Mouse (Mus musculus) kidney, adult 2 months (tissue): ENCODE measurements around the gene Ring1. TPM values are rescaled to one million over a fixed set of nuclear protein-coding genes. Genes with fewer than 3 reads are reported as not detected.

Experiments
- DNase-seq: peaks from one replicate; pipeline ENCODE4 v3.0.0; 2021
- H3K27ac ChIP-seq: fragments of 200-500 bp; 2 replicates; pipeline ENCODE4 v1.5.1; 2012; ENCODE audit warnings: low read depth, low read length, control low read depth, inconsistent platforms; ENCODE audit not compliant: insufficient read depth
- H3K27me3 ChIP-seq: fragments of 200-500 bp; replicated peaks from 2 replicates; pipeline ENCODE4 v1.6.1; 2012; ENCODE audit warnings: mild to moderate bottlenecking, moderate library complexity, low read length, inconsistent platforms; ENCODE audit not compliant: control insufficient read depth, insufficient read depth
- H3K36me3 ChIP-seq: fragments of 200-500 bp; 2 replicates; pipeline ENCODE4 v1.6.1; 2012; ENCODE audit warnings: mild to moderate bottlenecking, moderate library complexity, low read length, inconsistent platforms; ENCODE audit not compliant: control insufficient read depth, insufficient read depth
- H3K4me1 ChIP-seq: fragments of 200-500 bp; 2 replicates; pipeline ENCODE4 v1.6.1; 2011; ENCODE audit warnings: low read length; ENCODE audit not compliant: control insufficient read depth, insufficient read depth
- H3K4me3 ChIP-seq: fragments of 200-500 bp; 2 replicates; pipeline ENCODE4 v1.5.1; 2011; ENCODE audit warnings: mild to moderate bottlenecking, low read depth, low read length, control low read depth; ENCODE audit not compliant: insufficient read depth
- CTCF ChIP-seq: fragments of 200-500 bp; conservative IDR thresholded peaks from 2 replicates; pipeline ENCODE4 v1.5.1; 2011; ENCODE audit warnings: low read depth, mild to moderate bottlenecking, control low read depth, low read length, moderate library complexity, mixed read lengths; ENCODE audit not compliant: insufficient read depth, insufficient read length
- POLR2A ChIP-seq: fragments of 200-500 bp; IDR thresholded peaks from one replicate; pipeline ENCODE4 v1.6.1; 2011; ENCODE audit warnings: low read depth, low read length, control low read depth
- WGBS: fragments of 180-500 bp; shearing (Covaris S2); methylation state at CpG from one replicate; pipeline ENCODE4 v1.1.7; 2018; 5-methylcytosine and 5-hydroxymethylcytosine counted together
- polyA plus RNA-seq: library from polyadenylated mRNA; depleted of rRNA; stranded (reverse); fragments of >200 nt; gene quantifications from 2 replicates; pipeline ENCODE4 v1.2.3, GENCODE M21; 2012

Gene Ring1
- polyA plus RNA-seq, 1 experiment, result 30.4 TPM

GRCm38 (mm10) chr17:34028501-34029149 is 4.1 kb upstream of the Ring1 start:
- H3K4me1 ChIP-seq, result peaks cover 28% of the 10 kb centered on the region
- TF ChIP-seq CTCF (no peak), POLR2A (no peak)
- H3K27me3 ChIP-seq, result no peaks in the 10 kb centered on the region
- 80% methylated on average over 17 of the region's 17 CpGs for WGBS
- H3K4me3 ChIP-seq, result no peak overlapping the region
- DNase-seq, result no peak
- no peaks in the 10 kb centered on the region for H3K36me3 ChIP-seq
- no peak overlapping the region for H3K27ac ChIP-seq

- H3K4me1 ChIP-seq, result peaks cover 23% of the 10 kb centered on the region
- peak; percentile 98 for DNase-seq
- H3K27me3 ChIP-seq, result no peaks in the 10 kb centered on the region
- H3K27ac ChIP-seq, result peak within 1 kb of the TSS; percentile 73
- under 1% methylated on average over 49 of the region's 49 CpGs for WGBS
- peak within 1 kb of the TSS; percentile 90 for H3K4me3 ChIP-seq
- peak; percentile 74 for TF ChIP-seq POLR2A
- 0 out of 2 replicates have a peak, but pooled peaks have one; percentile 3 for TF ChIP-seq CTCF
- no peaks in the 10 kb centered on the region for H3K36me3 ChIP-seq
These were observed 3.3 kb upstream of the Ring1 start, which contains the start of gene H2-Ke6 for GRCm38 (mm10) chr17:34027656-34028223. Gene H2-Ke6 (minus strand): TSS chr17:34028060.

GRCm38 (mm10) chr17:34026917-34027655 is 2.6 kb upstream of the Ring1 start:
- Histone ChIP-seq H3K36me3 (no peaks in the 10 kb centered on the region), H3K4me3 (peak overlapping the region; percentile 90), H3K27me3 (no peaks in the 10 kb centered on the region), H3K27ac (peak overlapping the region; percentile 73), H3K4me1 (peaks cover 21% of the 10 kb centered on the region; the same call in 1 of the 2 replicates)
- 14% methylated on average over 36 of the region's 36 CpGs for WGBS
- peak; percentile 51 for DNase-seq
- TF ChIP-seq CTCF, result no peak
- TF ChIP-seq POLR2A, result no peak

- WGBS, result 60% methylated on average over 2 of the region's 2 CpGs
- TF ChIP-seq POLR2A (no peak), CTCF (no peak)
- Histone ChIP-seq H3K27me3 (no peaks in the 10 kb centered on the region), H3K36me3 (no peaks in the 10 kb centered on the region), H3K4me1 (peaks cover 21% of the 10 kb centered on the region; the same call in 1 of the 2 replicates), H3K27ac (no peak overlapping the region), H3K4me3 (no peak overlapping the region)
- DNase-seq, result no peak
These were observed 1.7 kb upstream of the Ring1 start for GRCm38 (mm10) chr17:34026221-34026620.

DNA sequence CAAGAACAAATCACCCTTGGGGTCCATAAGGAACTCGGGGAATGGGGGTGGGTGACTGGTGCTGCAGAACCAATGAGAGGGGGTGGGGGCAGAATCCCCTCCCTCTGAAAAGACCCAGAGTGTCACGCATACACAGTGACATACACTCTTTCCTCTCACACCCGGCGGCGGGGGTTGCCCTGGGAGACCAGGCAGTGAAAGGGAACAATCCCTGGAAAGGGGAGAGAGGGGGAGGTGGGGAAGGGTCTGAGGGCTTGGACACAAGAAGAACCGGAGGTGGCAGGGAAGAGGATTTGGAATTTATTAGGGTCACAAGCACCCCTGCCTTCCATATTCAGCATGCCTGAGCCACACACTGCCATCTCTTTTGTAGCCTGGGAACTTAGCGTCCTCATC is 1.3 kb upstream of the Ring1 start:
- Histone ChIP-seq H3K36me3 (no peaks in the 10 kb centered on the region), H3K27ac (no peak overlapping the region), H3K4me1 (peaks cover 21% of the 10 kb centered on the region; the same call in 1 of the 2 replicates), H3K4me3 (no peak overlapping the region), H3K27me3 (no peaks in the 10 kb centered on the region)
- TF ChIP-seq CTCF (no peak), POLR2A (no peak)
- 52% methylated on average over 7 of the region's 7 CpGs for WGBS
- DNase-seq, result no peak

- no peaks in the 10 kb centered on the region for H3K36me3 ChIP-seq
- peaks cover 14% of the 10 kb centered on the region; the same call in 1 of the 2 replicates for H3K4me1 ChIP-seq
- H3K4me3 ChIP-seq, result peak overlapping the region; percentile 89
- H3K27ac ChIP-seq, result peak overlapping the region; percentile 85
- 1% methylated on average over 57 of the region's 57 CpGs for WGBS
- TF ChIP-seq POLR2A, result no peak
- TF ChIP-seq CTCF, result no peak
- H3K27me3 ChIP-seq, result no peaks in the 10 kb centered on the region
- no peak for DNase-seq
These were observed 628 bp upstream of the Ring1 start for GRCm38 (mm10) chr17:34024861-34025755.
